Mouse (Mus musculus): ENCODE data around the gene Esr2.

GRCm38 (mm10) chr12:76073066-76073826 is 103.8 kb downstream of the Esr2 start:
- TF ChIP-seq POLR2A (IDR thresholded peaks at IDR 0.05; ENCODE audit: low read depth, low read length) (no peak), CTCF (IDR thresholded peaks at IDR 0.05; ENCODE audit: extremely low read depth, insufficient read depth, insufficient read length, insufficient replicate concordance) (no peak)
